Mouse (Mus musculus): ENCODE measurements around the gene Btbd2. TPM values are rescaled to one million over a fixed set of nuclear protein-coding genes. Genes with fewer than 3 reads are reported as not detected.

Btbd2 gene
- total and polyA plus RNA-seq, 3 experiments: 43.1 to 81.8 TPM; not detected in 1

DNA sequence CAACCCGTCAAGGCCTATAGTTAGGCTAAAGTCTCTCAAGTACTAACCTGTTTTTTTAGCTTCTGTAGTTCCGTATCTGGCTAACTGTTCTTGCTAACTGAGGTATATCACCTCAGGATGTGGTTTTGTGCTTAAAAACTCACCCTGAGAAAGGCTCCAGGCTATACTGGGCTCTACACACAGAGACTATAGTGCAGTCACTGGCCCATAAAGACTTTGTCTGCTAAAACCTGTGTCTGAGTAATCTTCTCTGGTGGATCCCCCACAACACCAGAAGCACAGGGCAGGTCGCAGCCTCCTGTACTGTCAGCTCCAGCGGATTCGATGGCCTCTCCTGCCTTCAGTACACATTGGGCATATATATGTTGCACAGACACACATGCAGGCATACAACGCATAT is 25.1 kb upstream of the Btbd2 start:
- Histone ChIP-seq H3K27ac (ENCODE audit: control insufficient read depth, low read depth, low read length) (no peak overlapping the region), H3K4me3 (ENCODE audit: control insufficient read depth in 1 of 2, insufficient read depth in 1 of 2, low read depth in 2 of 2, low read length in 2 of 2) (no peak overlapping the region), H3K4me1 (ENCODE audit: control insufficient read depth in 1 of 2, insufficient read depth in 2 of 2, low read length in 2 of 2) (peaks cover 16 to 41% of the 10 kb centered on the region in 2 experiments), H3K79me2 (ENCODE audit: control insufficient read depth, insufficient read depth, low read length, poor library complexity) (peaks cover 4% of the 10 kb centered on the region; the same call in 1 of the 2 replicates), H3K27me3 (ENCODE audit: control insufficient read depth in 1 of 2, insufficient read depth in 2 of 2, low read length in 2 of 2) (no peaks in the 10 kb centered on the region), H3K9ac (ENCODE audit: control insufficient read depth, low read depth, low read length, poor library complexity, severe bottlenecking) (no peak overlapping the region), H3K9me3 (replicated peaks; ENCODE audit: insufficient read depth, low read length) (no peaks in the 10 kb centered on the region), H3K36me3 (ENCODE audit: control insufficient read depth in 1 of 2, insufficient read depth in 2 of 2, low read length in 2 of 2) (peaks cover 5 to 33% of the 10 kb centered on the region in 2 experiments; a peak in 3 of 4 replicates)
- DNase-seq (ENCODE audit: low read depth, low spot score): no peak
- TF ChIP-seq UBTF (IDR thresholded peaks at IDR 0.05; ENCODE audit: borderline replicate concordance, insufficient read depth, low read depth, low read length): no peak
- no peak for TF ChIP-seq SIN3A (IDR thresholded peaks at IDR 0.05; ENCODE audit: low read length)
- no peak for TF ChIP-seq TBP (IDR thresholded peaks at IDR 0.05; ENCODE audit: low read depth, low read length)
- TF ChIP-seq TCF12 (IDR thresholded peaks at IDR 0.05; ENCODE audit: low read depth, low read length): no peak
- TF ChIP-seq ZKSCAN1 (IDR thresholded peaks at IDR 0.05; ENCODE audit: low read depth, low read length): no peak
- TF ChIP-seq CHD2 (IDR thresholded peaks at IDR 0.05; ENCODE audit: low read length): no peak
- no peak for TF ChIP-seq MEF2A (IDR thresholded peaks at IDR 0.05; ENCODE audit: extremely low read depth, insufficient replicate concordance, low read depth, low read length, poor library complexity, severe bottlenecking)
- no peak for TF ChIP-seq USF1 (IDR thresholded peaks at IDR 0.05; ENCODE audit: low read depth, low read length)
- no peak for TF ChIP-seq ZC3H11A (IDR thresholded peaks at IDR 0.05; ENCODE audit: low read depth, low read length)
- no peak for TF ChIP-seq HCFC1 (IDR thresholded peaks at IDR 0.05; ENCODE audit: low read depth, low read length)
- no peak for TF ChIP-seq BHLHE40 (IDR thresholded peaks at IDR 0.05; ENCODE audit: borderline replicate concordance, low read depth, low read length)
- TF ChIP-seq EP300 (IDR thresholded peaks at IDR 0.05; ENCODE audit: low read depth in 1 of 2, low read length in 2 of 2): no peak
- TF ChIP-seq NRF1 (IDR thresholded peaks at IDR 0.05; ENCODE audit: insufficient read depth, low read depth, low read length, poor library complexity, severe bottlenecking): no peak
- TF ChIP-seq USF2 (IDR thresholded peaks at IDR 0.05; ENCODE audit: borderline replicate concordance in 1 of 2, insufficient read depth in 1 of 2, low read depth in 1 of 2, low read length in 2 of 2): no peak

DNA sequence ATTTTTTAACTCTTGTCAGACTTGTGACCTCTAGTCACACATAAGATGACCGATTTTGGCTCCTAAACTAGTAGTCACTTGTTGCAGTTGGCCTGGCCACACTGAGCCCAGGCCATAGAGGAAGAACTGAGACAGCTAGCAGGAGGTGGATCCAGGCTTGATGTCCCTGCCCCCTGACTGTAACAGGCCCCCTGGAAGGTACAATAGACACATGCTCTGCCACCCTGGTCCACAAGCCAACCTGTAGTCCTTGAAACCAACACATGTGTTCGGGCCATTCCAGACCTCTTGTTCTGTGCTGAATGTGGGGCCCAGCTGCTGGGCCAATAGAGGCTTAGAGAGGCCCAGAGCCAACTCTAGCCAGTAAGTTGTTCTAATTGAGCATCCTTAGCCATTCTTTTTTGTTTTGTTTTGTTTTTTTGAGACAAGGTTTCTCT is 23.4 kb upstream of the Btbd2 start:
- no peaks in the 10 kb centered on the region for H3K27me3 ChIP-seq (ENCODE audit: control insufficient read depth in 1 of 2, insufficient read depth in 2 of 2, low read length in 2 of 2)
- H3K9ac ChIP-seq (ENCODE audit: control insufficient read depth, low read depth, low read length, poor library complexity, severe bottlenecking): peak overlapping the region; percentile 53
- no peak overlapping the region for H3K4me3 ChIP-seq (ENCODE audit: control insufficient read depth in 1 of 2, insufficient read depth in 1 of 2, low read depth in 2 of 2, low read length in 2 of 2)
- H3K36me3 ChIP-seq (ENCODE audit: control insufficient read depth in 1 of 2, insufficient read depth in 2 of 2, low read length in 2 of 2): peaks cover 0 to 29% of the 10 kb centered on the region in 2 experiments; a peak in 2 of 4 replicates
- H3K79me2 ChIP-seq (ENCODE audit: control insufficient read depth, insufficient read depth, low read length, poor library complexity): peaks cover 16% of the 10 kb centered on the region
- TF ChIP-seq POLR2A (IDR thresholded peaks at IDR 0.05; ENCODE audit: control insufficient read depth in 1 of 2, insufficient read depth in 1 of 2, low read depth in 1 of 2, low read length in 2 of 2, poor library complexity in 1 of 2): 0 out of 4 replicates have a peak, but pooled peaks of 1 of the 2 experiments have one; percentile 27
- TF ChIP-seq MAX (IDR thresholded peaks at IDR 0.05; ENCODE audit: low read length): no peak
- peaks cover 15 to 36% of the 10 kb centered on the region in 2 experiments for H3K4me1 ChIP-seq (ENCODE audit: control insufficient read depth in 1 of 2, insufficient read depth in 2 of 2, low read length in 2 of 2)
- H3K9me3 ChIP-seq (replicated peaks; ENCODE audit: insufficient read depth, low read length): no peaks in the 10 kb centered on the region
- peak; percentile 54 for DNase-seq (ENCODE audit: low read depth, low spot score)
- peak overlapping the region; percentile 96 for H3K27ac ChIP-seq (ENCODE audit: control insufficient read depth, low read depth, low read length)
